Mouse (Mus musculus) frontal cortex, postnatal 25 days (tissue): Measurements from ENCODE around the gene Slc2a13.

Experiments
- DNase-seq, 2 experiments: peaks; one replicate each; pipeline ENCODE4 v3.0.0; 2022; ENCODE audit warnings: low spot score in 2 of 2

Slc2a13 gene

GRCm38 (mm10) chr15:91275961-91276360 lies 297.1 kb downstream of the Slc2a13 start:
- DNase-seq: no peak

GRCm38 (mm10) chr15:91268532-91268931 lies 304.5 kb downstream of the Slc2a13 start:
- DNase-seq: no peak

- DNase-seq: no peak
Measured at GRCm38 (mm10) chr15:91263926-91264325, 309.1 kb downstream of the Slc2a13 start.

GRCm38 (mm10) chr15:91260578-91260977 lies 312.5 kb downstream of the Slc2a13 start:
- no peak for DNase-seq

GRCm38 (mm10) chr15:91257140-91257539 lies 315.9 kb downstream of the Slc2a13 start:
- DNase-seq: no peak

- no peak for DNase-seq
Measured at GRCm38 (mm10) chr15:91255308-91255707, 317.8 kb downstream of the Slc2a13 start.

GRCm38 (mm10) chr15:91252956-91253355 lies 320.1 kb downstream of the Slc2a13 start:
- DNase-seq: no peak

- no peak for DNase-seq
Measured at GRCm38 (mm10) chr15:91251544-91252408, 321.3 kb downstream of the Slc2a13 start.

GRCm38 (mm10) chr15:91250815-91251214 lies 322.2 kb downstream of the Slc2a13 start:
- no peak for DNase-seq

GRCm38 (mm10) chr15:91240683-91241335 lies 332.3 kb downstream of the Slc2a13 start:
- DNase-seq: no peak

- DNase-seq: no peak
Measured at GRCm38 (mm10) chr15:91237294-91237693, 335.8 kb downstream of the Slc2a13 start.
